Mouse (Mus musculus): Measurements from ENCODE around the gene Epb41l3.

Epb41l3 gene

DNA sequence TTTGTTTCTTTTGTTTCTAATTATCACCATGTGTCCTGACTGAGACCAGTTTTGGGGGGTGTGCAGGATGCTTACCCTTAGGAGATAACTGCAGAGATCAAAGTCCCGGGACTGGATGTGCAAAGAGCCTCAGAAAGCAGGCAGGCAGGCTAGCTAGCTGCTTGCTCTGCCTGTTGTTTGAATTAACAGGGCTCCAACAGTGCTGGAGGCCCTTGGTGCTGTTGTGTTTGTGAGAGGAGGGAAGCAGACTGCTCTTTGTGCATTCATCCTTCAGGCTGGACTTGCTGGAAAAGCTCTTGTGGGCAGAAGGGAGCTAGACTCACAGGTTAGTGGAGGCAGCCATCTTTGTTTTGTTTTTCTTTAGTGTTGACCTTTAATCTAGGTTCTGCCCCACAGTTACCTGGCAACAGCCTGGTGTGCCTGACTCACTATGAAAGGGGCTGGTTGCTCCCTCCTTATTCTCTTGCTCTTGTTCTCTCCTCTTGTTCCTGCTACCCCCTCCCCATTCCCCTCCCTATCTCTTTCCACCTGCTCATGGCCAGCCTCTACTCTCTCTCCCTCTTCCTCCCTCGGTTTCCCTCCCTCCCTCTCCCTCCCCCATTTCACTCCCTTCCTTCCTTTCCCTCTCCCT is 117.5 kb downstream of the Epb41l3 start:
- no peak for DNase-seq

GRCm38 (mm10) chr17:69194599-69194998 is 119.1 kb downstream of the Epb41l3 start:
- DNase-seq: no peak

GRCm38 (mm10) chr17:69195758-69196157 is 120.3 kb downstream of the Epb41l3 start:
- DNase-seq: no peak

DNA sequence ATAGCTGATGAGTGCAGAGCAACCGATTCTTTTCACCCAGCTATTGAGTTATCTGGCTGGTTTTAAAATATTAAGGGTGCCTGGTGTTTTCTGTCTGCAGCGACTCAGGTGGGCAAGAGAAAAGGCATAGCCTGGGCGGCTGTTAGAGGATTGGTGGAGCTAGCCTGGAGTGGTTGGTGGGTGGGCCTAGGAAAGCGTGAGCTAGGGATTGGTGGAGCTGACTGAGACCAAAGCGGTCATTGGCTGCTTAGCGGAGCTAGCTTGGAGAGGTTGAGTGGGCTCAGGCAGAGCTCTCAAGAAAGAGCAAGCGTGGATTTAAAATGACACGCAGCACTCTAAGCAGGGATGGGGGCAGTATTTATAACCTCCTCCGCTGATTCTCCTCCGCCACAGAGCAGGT is 121.2 kb downstream of the Epb41l3 start:
- no peak for DNase-seq

GRCm38 (mm10) chr17:69198805-69199204 is 123.3 kb downstream of the Epb41l3 start:
- DNase-seq: no peak

GRCm38 (mm10) chr17:69199827-69200226 is 124.3 kb downstream of the Epb41l3 start:
- DNase-seq: no peak

DNA sequence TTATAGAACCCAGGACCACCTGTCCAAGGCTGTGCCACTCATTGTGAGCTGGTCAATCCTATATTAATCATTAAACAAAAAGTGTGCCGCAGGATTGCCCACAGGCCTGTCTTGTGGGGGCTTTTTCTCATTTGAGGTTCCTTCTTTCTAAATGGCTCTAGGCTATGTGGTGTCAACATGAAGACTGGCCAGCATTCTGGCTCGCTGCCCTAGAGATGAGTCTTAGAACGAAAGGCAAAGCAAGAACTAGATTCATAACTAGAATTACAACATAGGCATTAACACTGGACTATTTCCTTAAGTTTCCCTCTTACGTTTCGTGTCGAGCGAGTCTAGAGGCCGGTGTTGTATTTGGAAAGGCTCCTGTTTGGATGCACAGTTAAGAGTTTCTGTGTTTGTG is 125.5 kb downstream of the Epb41l3 start:
- DNase-seq: no peak

DNA sequence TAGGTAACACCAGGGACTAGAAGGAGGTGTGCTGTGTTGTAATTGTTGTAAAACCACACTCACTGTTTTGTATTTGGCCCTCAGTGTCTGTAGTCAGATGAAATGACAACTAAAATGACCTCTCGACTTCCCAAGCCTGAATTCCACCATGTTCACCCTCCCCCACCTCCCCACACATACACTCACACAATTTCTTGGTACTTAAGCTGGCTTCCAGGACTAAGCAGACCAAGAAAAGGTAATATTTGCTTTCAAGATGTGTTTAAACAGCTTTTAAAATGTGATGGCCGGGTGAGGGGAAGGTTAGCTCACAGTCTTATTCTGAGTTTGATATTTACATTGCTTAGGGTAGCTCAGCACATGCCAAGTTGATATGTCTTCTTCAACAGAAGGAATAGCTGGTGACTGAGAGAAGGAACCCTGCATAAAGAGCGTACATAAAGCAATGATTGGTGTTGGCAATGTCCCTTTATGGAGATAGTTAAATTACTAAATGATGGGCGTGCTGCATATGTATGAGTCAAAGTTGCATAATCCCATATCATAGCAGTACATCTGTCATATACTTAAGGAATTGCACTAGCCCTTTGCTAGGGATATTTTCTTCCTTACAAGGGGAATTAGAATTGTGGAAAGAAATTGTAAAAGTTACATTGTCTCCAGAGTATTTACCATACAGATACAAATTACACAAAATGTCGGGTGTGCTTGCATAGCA is 130.0 kb downstream of the Epb41l3 start:
- DNase-seq: no peak

DNA sequence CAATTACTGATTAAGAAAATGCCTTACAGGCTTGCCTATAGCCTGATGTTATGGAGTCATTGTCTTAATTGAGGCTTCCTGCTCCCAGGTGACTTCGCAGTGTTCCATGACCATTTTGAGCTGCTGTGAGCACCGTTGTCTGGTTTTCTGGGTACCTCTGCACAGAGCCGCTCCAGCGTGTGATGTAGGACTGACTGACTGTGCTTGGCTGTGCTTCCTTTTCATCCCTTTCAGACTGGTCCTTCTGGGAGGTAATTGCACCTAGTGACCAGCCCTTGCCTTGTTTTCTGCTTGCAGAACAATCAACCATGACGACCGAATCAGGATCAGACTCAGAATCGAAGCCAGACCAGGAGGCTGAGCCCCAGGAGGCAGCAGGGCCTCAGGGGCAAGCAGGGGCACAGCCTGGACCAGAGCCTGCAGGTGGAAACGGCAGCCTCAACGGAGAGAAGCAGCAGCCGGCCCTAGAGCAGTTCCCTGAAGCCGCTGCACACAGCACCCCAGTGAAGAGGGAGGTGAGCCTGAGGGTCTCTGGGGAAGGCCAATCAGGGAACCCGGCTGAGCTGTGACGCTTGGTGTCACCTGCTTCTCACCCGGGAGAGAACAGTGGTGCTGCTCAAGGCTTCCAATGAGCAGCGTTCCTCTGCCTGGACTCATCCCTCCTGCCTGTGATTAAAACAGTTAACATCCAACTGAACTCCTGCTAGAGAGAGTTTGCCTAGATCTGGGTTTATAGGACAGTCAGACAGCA is 132.3 kb downstream of the Epb41l3 start:
- DNase-seq: no peak

- no peak for DNase-seq
These were observed 135.6 kb downstream of the Epb41l3 start for GRCm38 (mm10) chr17:69211065-69211464.

DNA sequence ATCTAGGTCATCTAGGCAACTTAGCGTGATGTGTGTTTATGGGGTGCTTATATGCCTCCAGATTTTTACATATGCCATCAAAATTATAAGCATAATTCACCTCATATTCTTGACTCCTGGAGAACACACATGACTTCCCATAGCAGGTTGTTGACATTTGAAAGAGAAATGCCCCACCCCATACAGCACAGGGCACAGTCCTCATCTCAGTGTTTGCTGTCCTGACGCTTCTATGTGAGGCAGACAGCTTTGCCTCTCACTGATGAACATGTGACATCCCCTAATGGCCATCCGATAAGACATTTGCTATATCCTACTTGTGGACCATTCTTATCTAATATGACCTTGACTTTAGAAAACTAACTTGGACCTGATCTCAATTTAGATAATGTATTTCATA is 140.6 kb downstream of the Epb41l3 start:
- no peak for DNase-seq

- DNase-seq: no peak
These were observed 145.4 kb downstream of the Epb41l3 start for GRCm38 (mm10) chr17:69220849-69221248.

DNA sequence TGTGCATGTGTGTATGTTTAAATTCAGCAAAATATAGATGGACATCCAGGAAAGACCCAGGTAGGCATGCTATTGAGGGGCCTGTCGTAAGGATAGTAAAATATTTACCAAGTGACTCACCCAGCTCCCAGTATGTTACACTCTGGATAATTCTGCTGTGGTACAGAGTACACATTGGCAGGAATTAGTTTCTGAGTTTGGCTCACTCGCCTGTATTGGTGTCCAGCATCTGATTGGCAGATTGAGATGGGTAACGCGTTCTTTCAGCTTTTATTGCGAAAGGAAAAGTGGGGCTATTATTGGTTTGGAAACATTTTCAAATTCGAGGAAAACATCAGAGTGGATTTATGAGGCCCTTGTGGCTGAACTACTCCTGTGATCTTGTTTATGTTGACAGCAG is 145.9 kb downstream of the Epb41l3 start:
- no peak for DNase-seq

- no peak for DNase-seq
These were observed 146.6 kb downstream of the Epb41l3 start for GRCm38 (mm10) chr17:69221966-69222692.

GRCm38 (mm10) chr17:69225996-69226395 is 150.5 kb downstream of the Epb41l3 start:
- no peak for DNase-seq

GRCm38 (mm10) chr17:69227426-69228014 is 152.0 kb downstream of the Epb41l3 start:
- DNase-seq: no peak

DNA sequence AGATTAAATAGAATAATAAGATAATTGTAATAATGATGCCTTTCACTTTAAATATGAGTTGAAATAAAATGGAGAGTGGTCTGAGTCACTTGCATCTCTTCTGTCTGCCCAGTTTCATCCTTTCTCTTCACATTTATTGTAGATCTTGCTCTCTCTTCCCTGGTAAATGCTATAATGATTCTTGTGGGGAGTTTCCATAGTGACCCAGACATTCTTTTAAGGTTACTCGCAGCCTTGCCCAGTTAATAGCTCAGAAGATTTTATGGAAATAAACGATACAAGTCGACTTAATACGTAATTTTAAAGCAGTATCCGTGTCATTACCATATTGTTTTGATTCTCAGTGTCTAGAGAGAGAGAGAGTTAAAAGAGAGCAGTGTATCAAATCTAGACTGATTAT is 154.0 kb downstream of the Epb41l3 start:
- no peak for DNase-seq

- no peak for DNase-seq
These were observed 154.7 kb downstream of the Epb41l3 start for GRCm38 (mm10) chr17:69230131-69230621.

- DNase-seq: no peak
These were observed 155.9 kb downstream of the Epb41l3 start for GRCm38 (mm10) chr17:69231360-69231759.

DNA sequence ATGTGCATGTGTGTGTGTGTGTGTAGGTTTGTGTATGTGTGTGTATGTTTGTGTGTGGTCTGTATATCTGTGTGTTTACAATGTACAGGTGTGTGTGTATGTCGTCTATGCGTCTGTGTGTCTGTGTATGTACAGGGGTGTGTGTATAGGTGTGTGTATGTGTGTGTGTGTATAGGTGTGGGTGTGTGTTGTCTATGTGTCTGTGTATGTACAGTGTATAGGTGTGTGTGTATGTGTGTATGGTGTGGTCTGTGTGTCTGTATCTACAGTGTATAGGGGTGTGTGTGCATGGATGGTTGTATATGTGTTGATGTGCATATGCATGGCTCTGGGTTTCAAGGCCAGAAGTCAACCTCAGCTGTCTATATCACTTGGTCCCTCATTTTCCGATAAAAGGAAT is 161.7 kb downstream of the Epb41l3 start:
- no peak for DNase-seq

DNA sequence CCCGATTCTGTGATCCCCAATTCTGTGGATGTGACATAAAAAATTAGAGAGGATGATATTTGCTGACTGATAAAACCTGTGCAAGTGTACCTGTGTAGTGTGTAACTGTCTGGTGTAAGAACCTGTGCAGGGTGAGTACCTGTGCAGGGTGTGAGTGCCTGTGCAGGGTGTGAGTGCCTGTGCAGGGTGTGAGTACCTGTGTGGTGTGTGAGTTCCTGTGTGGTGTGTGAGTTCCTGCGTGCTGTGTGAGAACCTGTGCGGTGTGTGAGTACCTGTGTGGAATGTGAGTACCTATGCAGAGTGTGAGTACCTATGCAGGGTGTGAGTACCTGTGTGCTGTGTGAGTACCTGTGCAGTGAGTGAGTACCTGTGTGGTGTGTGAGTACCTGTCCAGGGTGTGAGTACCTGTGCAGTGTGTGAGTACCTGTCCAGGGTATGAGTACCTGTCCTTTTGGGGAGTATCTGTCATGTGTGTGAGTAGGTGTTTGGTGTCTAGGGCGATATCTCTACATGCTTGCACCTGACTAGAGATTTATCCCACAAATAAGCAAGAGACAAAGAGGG is 163.4 kb downstream of the Epb41l3 start:
- no peak for DNase-seq

GRCm38 (mm10) chr17:69239423-69239822 is 163.9 kb downstream of the Epb41l3 start:
- DNase-seq: no peak
